Mouse (Mus musculus) frontal cortex, postnatal 36 days (tissue): ENCODE results near the gene Junb.

Source experiments
- DNase-seq, 2 experiments: peaks; one replicate each; pipeline ENCODE4 v3.0.0; 2022; ENCODE audit warnings: low spot score in 2 of 2

Junb gene

DNA sequence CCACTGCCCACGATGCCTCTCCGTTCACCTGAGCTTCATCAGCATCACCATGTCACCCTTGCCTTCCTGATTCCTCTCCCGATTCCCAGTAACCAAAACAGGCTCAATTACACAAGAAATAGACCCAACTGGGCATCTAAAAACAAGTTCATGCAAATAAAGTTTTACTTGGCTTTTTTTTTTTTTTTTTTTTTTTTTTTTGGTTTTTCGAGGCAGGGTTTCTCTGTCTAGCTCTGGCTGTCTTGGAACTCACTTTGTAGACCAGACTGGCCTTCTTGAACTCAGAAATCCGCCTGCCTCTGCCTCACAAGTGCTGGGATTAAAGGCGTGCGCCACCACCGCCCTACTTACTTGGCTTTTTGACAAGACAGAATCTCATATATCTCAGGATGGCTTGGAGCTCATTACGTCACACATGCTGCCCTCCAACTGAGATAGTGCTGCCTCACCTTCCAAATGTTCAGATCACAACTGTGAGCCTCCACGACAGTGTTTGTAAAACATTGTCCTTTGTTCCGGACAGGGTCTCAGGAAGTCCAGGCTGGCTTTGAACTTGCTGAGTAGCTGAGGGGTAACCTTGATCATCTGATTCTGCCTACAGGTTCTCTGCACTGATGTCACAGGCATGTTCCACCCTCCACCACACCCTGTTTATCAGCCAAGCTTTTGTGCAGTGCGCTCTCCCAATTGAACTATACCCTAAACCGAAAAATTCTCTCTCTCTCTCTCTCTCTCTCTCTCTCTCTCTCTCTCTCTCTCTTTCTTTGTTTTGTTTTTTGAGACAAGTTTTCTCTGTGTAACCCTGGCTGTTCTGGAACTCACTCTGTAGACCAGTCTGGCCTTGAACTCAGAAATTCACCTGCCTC is 40.7 kb downstream of the Junb start:
- DNase-seq: no peak

DNA sequence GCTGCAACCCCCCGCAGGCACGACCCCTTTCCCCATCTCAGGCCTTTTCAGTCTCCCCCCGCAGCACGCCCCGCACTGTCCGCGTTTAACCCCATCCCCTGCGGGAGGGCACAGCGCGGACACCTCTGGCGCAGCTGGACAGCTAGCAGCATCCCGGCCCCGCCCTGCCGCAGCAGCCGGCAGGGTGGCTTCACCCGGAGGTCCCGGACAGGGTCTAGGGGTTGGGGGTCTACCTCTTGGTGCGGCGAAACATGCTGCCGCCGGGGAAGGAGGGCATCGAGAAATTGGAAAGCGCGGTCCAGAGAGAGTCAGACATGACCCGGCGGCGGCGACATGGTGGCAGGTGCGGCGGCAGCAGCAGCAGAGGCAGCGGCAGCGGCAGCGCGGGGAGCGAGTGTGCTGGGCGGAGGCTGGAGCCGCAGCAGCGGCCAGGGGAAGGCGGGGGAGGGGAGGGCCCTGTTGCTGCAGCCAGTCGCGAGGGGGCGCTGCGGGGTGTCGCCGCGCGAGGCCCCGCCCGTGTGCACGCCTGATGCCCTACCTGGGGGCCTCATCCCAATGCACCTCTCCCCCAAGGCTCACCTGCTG is 41.5 kb downstream of the Junb start, which contains the start of gene Mast1:
Gene Mast1, minus strand, starts transcription at position 398 of the 585 bp plus-strand sequence.
- peak; percentile 70 to 74 for DNase-seq

DNA sequence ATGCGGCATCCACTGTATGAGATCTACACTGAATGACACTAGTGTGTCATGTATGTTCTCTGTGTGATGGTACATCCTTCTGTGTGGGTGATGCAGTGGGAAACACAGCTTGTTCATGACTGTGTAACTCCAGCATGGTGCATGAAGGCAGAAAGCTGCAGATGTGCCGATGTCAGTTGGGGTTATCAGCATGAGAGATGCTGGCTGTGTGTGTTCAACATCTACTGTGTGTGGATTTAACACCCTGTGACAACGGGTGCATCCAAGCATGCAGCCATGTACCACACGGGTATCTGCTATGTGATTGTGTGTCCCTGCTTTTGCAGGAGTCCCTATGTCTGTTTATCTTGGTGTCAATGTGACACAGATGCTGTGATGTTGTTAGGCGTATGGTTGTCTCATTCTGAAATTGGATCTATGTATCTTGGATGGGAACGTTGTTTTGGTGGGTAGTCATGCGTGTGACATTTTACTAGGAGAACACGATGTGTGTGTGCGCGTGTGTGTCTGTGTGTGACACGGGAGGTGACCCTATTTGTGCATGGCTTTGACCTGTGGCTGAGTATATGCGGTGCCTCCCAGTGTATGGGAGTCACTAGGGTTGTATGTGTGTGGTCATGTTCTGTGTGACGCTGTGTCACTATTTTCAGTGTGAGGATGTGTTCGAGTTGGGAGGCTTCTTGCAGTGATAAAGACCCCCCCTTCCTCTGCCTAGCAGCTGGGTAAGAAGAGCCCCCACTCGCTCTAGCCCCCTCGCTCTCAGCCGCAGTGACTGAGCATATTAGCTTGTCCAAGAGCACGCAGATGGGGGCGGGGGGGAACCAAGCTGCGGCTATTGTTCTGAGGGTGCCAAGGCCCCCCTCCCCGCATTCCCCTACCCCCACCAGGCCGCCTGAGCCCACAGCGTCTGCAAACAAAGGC is 42.2 kb downstream of the Junb start:
- DNase-seq: no peak

DNA sequence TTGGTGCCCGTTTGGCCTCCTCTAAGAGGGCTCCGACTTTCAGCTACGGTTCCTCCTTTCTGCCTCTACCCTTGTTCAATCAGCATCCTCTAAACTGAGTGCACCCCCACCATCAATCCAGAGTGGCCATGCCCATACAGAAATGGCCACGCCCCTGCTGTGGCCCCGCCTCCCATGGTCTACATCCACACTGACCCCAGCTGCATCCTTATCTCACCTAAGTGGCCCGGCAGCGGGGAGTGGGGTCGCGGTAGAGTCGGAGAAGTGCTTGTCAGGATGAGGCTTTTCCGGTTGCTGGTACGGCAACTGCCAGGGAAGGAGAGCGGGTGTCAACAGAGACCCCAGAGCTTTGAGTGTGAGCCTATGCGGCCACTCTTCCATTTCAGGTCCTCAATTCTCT is 43.0 kb downstream of the Junb start:
- DNase-seq: no peak

DNA sequence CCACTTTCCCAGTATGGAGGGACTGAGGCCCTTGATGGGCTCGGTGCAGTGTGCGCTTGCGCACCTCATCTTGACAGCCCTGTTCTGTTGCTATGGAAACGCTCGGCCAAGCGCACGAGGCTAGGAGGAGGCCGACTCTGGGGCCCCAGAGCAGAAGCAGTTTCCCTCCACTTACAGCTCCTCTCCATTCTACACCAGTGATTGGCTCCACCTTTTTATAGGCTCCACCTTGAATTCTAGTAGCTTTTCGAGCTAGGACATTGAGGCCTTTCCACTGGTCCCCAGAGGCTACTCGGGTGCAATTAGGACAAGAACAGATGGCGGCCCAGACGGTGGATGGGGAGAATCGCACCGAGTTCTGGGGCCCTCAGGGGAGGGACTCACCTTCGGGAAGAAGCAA is 43.7 kb downstream of the Junb start:
- DNase-seq: no peak

DNA sequence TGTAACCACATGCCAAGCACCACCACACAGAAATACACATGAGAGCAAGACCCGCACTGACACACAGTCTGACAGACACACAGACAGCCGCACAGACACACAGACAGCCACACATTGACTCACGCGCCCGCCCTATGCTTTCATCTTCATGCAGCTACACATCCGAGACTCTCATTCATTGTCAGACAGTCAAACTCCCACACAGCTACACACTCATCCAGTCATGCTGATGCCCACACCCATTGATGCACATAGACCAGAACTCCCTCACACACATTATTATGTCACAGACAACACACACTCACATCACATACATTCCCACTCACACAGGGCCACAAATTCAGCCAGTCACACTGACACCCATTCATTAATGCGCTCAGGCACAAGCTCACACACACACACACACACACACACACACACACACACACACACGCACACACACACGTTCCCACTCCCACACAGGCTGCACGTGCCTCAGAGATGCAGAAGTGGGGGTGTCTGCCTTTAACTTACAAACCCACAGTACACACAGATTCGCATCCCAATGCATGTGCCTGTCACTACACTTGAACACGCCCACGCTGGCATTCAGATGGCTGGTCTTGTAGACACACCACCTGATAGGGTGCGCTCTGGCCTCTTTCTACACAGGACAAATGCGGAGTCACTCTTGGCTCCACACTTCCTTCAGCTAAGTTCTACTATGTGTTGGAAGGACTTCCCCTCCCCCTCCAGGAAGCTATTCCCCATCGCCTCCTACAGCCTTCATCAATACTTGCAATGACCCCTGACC is 44.6 kb downstream of the Junb start:
- DNase-seq: no peak

DNA sequence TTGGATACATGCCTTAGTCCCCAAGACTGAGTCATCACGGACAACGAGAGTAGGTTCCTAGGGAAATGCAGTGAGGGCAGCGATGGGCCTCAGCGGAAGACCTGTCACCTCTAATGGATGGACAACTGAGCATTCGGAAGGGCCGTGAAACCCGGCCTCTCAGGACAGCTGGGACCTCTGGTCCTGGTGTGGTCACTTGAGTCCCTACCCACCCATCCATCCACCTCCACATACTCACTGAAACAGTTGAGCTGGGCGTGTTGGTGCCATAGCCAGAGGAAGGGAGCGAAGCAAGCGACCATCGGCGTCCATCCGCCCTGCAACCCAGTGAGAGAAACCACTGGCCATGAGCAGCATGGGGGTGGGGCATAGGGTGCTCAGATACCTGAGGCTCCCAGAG is 47.9 kb downstream of the Junb start:
- DNase-seq: no peak

DNA sequence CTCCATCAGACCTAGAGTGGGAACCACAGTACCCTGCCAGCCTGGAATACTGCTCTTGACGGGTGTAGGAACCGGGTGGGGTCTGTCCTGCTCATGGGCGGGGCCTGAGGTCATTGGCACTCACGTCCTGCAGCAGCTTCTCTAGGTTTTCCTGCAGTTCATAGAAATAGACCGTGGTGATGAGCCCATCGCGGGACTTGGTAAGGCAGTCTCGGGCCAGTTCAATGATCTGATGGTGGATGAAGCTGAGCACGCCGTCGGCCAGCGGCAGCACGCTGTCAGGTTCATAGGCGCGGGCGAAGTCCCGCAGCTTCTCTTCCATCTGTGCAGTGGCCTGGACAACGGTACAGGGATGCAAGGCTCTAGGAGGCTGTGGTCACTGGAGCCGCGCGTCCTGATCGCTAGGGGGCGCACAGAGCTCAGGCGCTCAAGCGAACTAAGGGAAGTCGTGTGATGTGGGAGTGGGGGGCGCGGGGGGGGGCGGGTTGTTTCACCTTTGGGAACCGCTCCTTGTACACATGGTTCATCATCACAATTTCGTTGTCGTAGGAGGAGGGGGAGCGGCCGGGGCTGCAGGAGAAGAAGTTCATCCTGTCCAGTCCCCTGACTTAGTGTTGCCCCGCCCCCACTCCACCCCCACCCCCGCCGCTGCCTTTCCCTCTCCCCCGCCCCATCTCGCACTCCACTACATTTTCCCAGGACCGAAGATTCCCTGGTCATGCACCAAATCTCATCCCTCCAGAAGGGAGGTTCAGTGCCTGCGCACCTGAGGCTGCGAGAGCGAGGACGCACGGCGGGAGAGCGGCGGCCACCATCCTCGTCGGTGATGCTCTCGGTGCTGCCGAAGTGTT is 49.8 kb downstream of the Junb start:
- DNase-seq: peak in 1 of 2 experiments; percentile 76

DNA sequence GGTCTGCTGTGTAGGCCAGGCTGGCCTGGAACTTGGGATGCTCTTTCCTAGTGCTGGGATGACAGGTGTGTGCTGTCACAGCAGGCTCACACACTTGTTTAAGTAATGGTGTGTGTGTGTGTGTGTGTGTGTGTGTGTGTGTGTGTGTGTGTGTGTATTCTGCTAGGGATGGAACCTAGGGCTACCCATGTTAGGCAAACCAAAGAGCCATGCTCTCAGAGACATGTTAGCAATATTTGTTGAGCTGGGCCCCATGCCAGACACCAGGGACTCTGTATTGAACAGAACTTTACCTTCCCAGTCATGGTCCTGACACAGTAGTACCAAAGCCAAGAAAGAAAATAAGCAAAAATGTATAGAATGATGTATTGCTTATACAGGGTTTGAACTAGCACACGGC is 51.0 kb downstream of the Junb start:
- no peak for DNase-seq

DNA sequence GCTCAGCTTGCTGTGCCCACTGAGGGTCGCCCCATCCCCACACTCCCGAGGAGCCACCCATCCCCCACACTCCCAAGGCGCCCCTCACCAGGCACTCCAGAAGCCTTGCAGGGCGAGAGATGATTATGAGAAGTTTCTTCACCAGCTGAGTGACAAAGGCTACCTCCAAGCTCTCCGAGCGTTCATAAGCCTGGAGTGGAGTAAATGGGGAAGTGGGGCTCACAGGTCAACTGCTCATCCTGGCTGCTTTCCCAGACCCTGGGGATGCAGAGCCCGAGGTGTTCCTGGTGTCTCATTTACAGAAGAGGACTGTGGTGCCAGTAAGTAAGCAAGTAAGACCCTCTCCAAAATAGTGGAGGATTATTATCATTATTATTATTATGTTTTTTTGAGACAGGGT is 53.0 kb downstream of the Junb start:
- no peak for DNase-seq
